Mouse (Mus musculus) megakaryocyte progenitor cell, adult 5-6 weeks (primary cell): Measurements from ENCODE around the gene C130074G19Rik. TPM values are rescaled to one million over a fixed set of nuclear protein-coding genes. Genes with fewer than 3 reads are reported as not detected.

ENCODE experiments used
- ATAC-seq: replicated peaks from 2 replicates; pipeline ENCODE4 v1.8.0; 2016; ENCODE audit warnings: mild to moderate bottlenecking, moderate TSS enrichment, inconsistent platforms; ENCODE audit not compliant: poor library complexity
- total RNA-seq, 2 experiments: library from RNA; stranded (forward) in 1 of 2; stranded (reverse) in 1 of 2; fragments of 157-497, 149-512 nt in 1 of 2; fragments of 200-1000 nt in 1 of 2; gene quantifications; 2 replicates each; pipeline versions ENCODE4 v1.2.3 to v1.2.4; 2015 to 2017

The C130074G19Rik gene
- total RNA-seq, 2 experiments from 2014 or later = not detected

DNA sequence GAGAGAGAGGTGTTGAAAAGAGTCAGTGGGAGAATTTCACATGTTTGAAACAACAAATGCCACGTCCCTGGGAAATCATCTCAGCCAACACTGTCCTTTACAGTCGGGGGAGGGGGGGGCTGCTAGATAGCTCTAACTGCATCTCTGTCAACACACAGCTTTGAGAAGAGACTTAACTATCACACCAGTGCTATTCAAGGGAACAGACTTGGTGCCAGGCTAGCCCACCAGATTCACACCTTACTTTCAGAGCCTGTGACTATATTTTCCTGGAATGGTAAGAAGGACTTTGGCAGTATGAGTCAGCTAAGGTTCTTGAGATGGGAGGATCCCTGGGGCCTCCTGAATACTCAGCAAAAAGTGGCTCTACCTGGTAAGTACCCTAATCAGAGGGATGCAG lies 5.7 kb downstream of the C130074G19Rik start:
- ATAC-seq = no peak

GRCm38 (mm10) chr1:184873910-184874309 lies 9.1 kb downstream of the C130074G19Rik start:
- no peak for ATAC-seq

- no peak for ATAC-seq
Observed at GRCm38 (mm10) chr1:184872069-184872819, 10.8 kb downstream of the C130074G19Rik start.

GRCm38 (mm10) chr1:184871506-184871905 lies 11.5 kb downstream of the C130074G19Rik start:
- ATAC-seq = no peak

DNA sequence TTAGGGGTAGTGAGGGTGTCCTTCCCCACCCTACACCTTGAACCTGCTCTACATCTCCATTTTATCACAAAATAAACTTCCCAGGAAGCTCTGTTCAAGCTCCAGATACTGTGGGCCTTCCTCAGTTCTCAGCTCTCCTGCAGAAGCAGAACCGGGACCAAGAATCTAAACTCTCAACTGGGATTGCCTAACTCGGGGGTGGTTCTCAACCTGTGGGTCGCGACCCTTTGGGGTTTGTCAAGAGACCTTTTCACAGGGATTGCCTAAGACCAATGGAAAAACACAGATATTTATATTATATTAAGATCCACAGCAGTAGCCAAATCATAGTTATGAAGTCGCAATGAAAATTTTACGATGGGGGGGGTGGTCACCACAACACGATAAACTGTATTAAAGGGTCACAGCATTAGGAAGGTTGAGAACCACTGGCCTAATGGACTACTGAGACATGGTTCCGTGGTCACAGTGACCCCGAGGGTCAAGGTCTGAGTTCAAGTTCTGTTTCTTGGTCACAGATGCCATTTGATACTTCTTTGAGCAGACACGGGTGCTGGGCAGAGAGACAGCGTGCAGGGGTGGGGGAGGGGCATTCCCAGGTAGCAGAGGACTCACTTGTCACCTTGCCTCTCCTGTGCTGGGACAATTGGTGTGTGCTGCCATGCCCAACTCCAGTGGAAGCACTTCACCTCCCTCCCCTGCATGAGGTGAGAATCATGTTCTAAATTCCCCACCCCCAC lies 12.2 kb downstream of the C130074G19Rik start:
- no peak for ATAC-seq

- ATAC-seq = no peak
Observed at GRCm38 (mm10) chr1:184869939-184870565, 13.0 kb downstream of the C130074G19Rik start.

GRCm38 (mm10) chr1:184867640-184868120 lies 15.3 kb downstream of the C130074G19Rik start:
- no peak for ATAC-seq

- ATAC-seq = no peak
Observed at GRCm38 (mm10) chr1:184864381-184864801, 18.6 kb downstream of the C130074G19Rik start.

GRCm38 (mm10) chr1:184862636-184863035 lies 20.4 kb downstream of the C130074G19Rik start:
- no peak for ATAC-seq

DNA sequence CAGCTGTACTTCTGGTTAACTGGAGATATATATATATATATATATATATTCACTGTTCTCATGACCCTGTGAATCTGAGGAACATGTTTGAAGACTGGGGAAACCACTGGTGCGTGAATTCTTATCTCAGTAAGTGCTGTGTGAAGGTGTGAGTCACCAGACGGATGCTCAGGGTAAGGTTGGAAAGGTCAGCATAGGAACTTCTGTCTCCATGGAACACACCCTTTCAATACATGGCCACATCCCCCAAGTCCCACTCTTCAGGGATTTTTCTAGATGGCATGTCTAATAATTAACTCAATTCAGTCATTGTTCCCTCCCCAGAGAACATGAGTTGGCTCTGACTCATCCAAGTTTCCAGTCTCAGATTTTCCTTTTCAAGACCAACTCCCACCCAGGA lies 21.5 kb downstream of the C130074G19Rik start:
- no peak for ATAC-seq

DNA sequence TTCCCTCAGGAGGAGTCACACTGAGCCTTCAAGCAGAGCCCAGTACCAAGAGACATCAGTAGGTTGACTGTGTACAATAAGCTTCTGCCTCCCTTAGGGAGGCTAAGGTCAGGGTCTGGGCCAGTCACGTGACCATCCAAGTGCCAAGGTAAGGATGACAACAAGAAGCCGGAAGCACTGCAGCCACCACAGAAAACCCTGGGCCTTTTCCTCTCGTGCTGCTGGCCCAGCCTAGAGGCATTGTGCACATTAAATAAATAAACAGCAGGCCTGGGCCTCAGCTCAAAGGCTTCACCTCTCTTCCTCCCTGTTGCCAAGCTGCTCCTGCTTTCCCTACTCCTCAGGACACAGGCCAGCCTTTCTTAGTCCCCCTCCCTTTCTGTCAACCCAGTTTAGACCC lies 22.7 kb downstream of the C130074G19Rik start:
- ATAC-seq = no peak

- ATAC-seq = no peak
Observed at GRCm38 (mm10) chr1:184858253-184858652, 24.8 kb downstream of the C130074G19Rik start.

DNA sequence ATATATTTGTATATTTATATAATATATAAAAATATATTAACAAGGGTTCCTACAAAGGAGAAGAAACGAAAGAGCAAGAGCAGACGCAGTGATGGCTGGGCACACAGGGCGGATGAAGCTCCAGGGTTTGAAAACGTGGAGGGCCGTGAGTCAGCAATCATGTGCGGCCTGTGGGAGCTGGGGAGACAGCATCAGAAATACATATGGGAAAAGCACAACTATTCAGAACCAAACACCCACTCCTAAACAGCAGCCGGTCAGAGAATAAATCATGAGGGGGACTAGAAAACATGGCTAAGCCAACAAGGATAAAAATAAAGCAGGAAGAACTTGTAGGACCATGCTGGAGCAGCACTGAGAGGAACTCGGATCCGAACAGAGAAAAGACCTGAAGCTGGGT lies 25.8 kb downstream of the C130074G19Rik start:
- no peak for ATAC-seq

DNA sequence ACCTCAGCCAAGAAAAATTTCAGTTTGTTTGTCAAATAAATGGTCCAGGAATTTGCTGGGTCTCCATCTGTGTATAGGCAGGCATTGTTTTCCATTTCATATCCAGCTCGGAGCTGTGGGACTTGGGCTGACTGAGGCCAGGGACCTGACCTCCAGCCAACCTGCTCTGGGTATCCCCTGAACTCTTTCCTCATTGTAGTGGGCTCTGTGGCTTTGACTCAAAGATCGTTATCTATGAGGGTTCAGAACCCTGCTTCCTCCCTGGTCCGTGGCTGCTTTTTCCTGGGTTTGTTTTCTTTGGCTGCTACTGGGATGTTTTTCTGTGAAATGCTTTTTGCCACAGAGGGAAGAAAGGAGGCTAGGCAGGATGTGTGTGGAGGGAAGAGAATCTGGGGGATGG lies 29.1 kb downstream of the C130074G19Rik start:
- ATAC-seq = 0 out of 2 replicates have a peak, but pooled peaks have one; percentile 15

DNA sequence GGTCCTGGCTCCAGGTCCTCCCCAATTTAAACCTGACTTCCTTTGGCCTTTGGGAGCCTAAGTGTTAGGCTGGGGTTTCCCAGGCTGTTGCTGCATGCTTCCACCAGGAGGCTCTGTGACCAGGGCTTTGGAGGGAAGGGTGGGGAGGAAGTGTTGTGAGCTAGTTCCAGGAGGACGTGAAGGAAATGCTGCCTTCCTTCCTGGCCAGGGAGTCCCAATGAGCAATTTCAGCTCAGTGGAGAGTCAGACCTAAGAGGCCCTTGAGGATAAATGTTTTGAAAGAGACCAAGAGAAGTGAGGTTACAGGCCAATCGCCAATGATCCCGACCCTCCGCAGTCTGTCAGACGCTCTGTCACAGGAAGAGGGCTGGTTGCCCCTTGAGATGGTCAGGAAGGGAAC lies 29.7 kb downstream of the C130074G19Rik start:
- ATAC-seq = peak; percentile 79

- peak; percentile 89 for ATAC-seq
Observed at GRCm38 (mm10) chr1:184851741-184852618, 31.0 kb downstream of the C130074G19Rik start.

- ATAC-seq = no peak
Observed at GRCm38 (mm10) chr1:184851166-184851565, 31.9 kb downstream of the C130074G19Rik start.

DNA sequence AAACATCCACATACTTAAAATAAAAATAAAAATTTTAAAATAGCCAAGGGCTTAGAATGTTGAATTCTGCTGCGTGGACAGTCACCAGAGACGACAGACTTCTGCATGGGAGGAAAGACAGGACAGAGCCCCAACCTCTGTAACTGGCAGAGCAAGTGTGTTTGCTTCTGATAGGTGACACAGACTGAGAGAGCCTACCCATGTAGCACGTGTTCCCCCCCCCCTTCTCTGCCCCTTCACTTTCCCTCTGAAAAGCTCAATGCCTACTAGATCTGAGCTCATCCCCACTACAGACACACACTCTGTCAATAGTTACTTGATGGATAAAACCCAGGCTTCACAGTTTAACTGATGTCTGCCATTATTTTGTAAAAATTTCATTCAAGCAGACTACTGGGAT lies 36.0 kb downstream of the C130074G19Rik start:
- peak; percentile 32 for ATAC-seq

- ATAC-seq = peak; percentile 9
Observed at GRCm38 (mm10) chr1:184846092-184846750, 36.8 kb downstream of the C130074G19Rik start, which contains the start of gene Marc2. TSS of gene Marc2 (minus strand) at chr1:184846451.
